Mouse (Mus musculus) limb, embryonic 15.5 days (tissue): ENCODE data around the gene Tlr4. TPM values are rescaled to one million over a fixed set of nuclear protein-coding genes. Genes with fewer than 3 reads are reported as not detected.

Experiments used
- ATAC-seq: fragments of 200-750 bp; cut with Nextera tagmentation; 2 replicates; pipeline ENCODE4 v1.8.0; 2017; ENCODE audit warnings: low read depth, moderate TSS enrichment; ENCODE audit not compliant: insufficient number of reproducible peaks, low FRiP score, low TSS enrichment
- H3K27ac ChIP-seq: fragments of 300-500 bp; sonication (generic); 2 replicates; pipeline ENCODE4 v1.5.1; 2015; ENCODE audit warnings: moderate library complexity, mild to moderate bottlenecking, inconsistent platforms
- H3K27me3 ChIP-seq: fragments of 300-500 bp; sonication (generic); 2 replicates; pipeline ENCODE4 v1.6.1; 2015; ENCODE audit warnings: inconsistent platforms
- H3K36me3 ChIP-seq: fragments of 300-500 bp; sonication (generic); 2 replicates; pipeline ENCODE4 v1.6.1; 2015; ENCODE audit warnings: inconsistent platforms
- H3K4me1 ChIP-seq: fragments of 300-500 bp; sonication (generic); 2 replicates; pipeline ENCODE4 v1.6.1; 2015; ENCODE audit warnings: inconsistent platforms
- H3K4me2 ChIP-seq: fragments of 300-500 bp; sonication (generic); 2 replicates; pipeline ENCODE4 v1.6.1; 2015; ENCODE audit warnings: mild to moderate bottlenecking, inconsistent platforms
- H3K4me3 ChIP-seq: fragments of 300-500 bp; sonication (generic); 2 replicates; pipeline ENCODE4 v1.5.1; 2015; ENCODE audit warnings: mild to moderate bottlenecking, inconsistent platforms
- H3K9ac ChIP-seq: fragments of 300-500 bp; sonication (generic); 2 replicates; pipeline ENCODE4 v1.6.1; 2015; ENCODE audit warnings: inconsistent platforms
- H3K9me3 ChIP-seq: fragments of 300-500 bp; sonication (generic); 2 replicates; pipeline ENCODE4 v1.6.1; 2016; ENCODE audit warnings: inconsistent platforms
- WGBS: fragments of 180-500 bp; shearing (Covaris S2); methylation state at CpG from one replicate; pipeline ENCODE4 v1.1.7; 2015; 5-methylcytosine and 5-hydroxymethylcytosine counted together
- polyA plus RNA-seq: library from polyadenylated mRNA; unstranded; fragments of >200 nt; fragmentation: Nextera tagmentation; extraction: Ambion mirVana; gene quantifications from 2 replicates; pipeline ENCODE4 v1.2.1, GENCODE M21; 2015

The Tlr4 gene
- polyA plus RNA-seq, 1 experiment from 2014 or later: 2.3 TPM

DNA sequence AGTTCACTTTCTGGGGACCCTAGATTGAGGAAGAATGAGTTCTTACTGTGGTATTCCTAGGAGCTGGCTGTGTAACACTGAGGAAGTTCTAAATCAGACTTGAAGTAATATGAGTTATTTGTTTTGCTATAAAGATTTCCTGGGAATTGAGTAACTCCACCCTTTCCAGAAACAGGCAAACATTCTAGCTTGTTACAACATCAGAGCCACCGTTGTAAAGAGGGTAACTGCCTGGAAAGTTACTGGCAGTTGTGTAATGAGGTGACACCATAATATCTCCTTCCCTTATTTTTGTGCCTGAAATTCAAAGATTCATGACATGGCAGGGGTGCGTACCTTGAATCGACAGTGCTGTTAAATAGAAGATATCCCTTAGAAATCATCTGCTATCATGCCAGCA is 24.6 kb downstream of the Tlr4 start:
- H3K27me3 ChIP-seq: no peaks in the 10 kb centered on the region
- H3K4me2 ChIP-seq: no peak overlapping the region
- no peak for ATAC-seq
- H3K4me1 ChIP-seq: no peaks in the 10 kb centered on the region
- H3K4me3 ChIP-seq: no peak overlapping the region
- H3K9ac ChIP-seq: no peak overlapping the region
- no peaks in the 10 kb centered on the region for H3K36me3 ChIP-seq
- H3K9me3 ChIP-seq: no peaks in the 10 kb centered on the region
- WGBS: 58% methylated on average over 3 of the region's 3 CpGs
- no peak overlapping the region for H3K27ac ChIP-seq

DNA sequence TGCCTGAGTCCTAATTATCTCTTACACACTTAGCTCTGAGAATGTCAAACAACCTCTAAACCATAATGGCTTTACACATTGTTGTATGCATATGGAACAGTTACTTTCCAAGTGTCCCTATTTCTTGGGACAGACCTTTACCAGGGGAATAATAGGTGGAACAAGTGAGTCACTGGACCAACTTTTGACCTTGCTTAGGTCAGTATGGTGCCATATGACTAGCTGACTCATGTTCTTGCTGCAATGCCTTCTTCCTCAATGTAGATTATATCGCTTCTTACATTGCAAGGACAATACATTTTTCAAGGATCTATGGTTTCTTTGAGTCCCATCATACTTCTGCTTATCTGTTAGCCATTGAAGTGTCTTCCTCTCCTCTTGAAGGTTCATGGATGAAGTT is 29.6 kb downstream of the Tlr4 start:
- WGBS: 90% methylated on average over 1 of the region's 1 CpGs
- H3K27me3 ChIP-seq: no peaks in the 10 kb centered on the region
- no peaks in the 10 kb centered on the region for H3K9me3 ChIP-seq
- no peak overlapping the region for H3K4me2 ChIP-seq
- no peak overlapping the region for H3K9ac ChIP-seq
- no peaks in the 10 kb centered on the region for H3K4me1 ChIP-seq
- no peak overlapping the region for H3K27ac ChIP-seq
- no peak for ATAC-seq
- H3K4me3 ChIP-seq: no peak overlapping the region
- H3K36me3 ChIP-seq: no peaks in the 10 kb centered on the region

DNA sequence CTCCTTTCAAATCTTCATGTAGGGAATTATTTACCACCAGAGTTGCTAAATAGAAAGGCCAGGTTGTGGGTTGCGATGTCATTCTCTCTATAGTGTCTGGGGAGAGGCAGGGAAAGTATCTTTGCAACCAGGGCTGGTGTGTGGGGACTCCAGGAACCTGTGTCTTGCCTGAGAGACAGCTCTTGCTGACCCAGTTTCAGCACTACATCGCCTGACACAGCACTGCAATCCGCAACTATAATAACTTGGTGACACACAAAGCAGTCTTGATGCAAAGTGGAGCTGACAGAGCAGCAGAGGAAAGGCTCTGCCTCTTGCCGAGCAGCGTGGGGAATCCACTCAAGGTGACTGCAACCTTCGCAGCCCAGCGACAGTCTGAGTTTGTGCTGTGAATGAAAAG is 42.5 kb downstream of the Tlr4 start:
- Histone ChIP-seq H3K9ac (no peak overlapping the region), H3K36me3 (no peaks in the 10 kb centered on the region), H3K9me3 (no peaks in the 10 kb centered on the region), H3K27ac (no peak overlapping the region), H3K4me2 (no peak overlapping the region), H3K4me1 (no peaks in the 10 kb centered on the region), H3K27me3 (no peaks in the 10 kb centered on the region), H3K4me3 (no peak overlapping the region)
- no peak for ATAC-seq
- WGBS: 88% methylated on average over 7 of the region's 7 CpGs

DNA sequence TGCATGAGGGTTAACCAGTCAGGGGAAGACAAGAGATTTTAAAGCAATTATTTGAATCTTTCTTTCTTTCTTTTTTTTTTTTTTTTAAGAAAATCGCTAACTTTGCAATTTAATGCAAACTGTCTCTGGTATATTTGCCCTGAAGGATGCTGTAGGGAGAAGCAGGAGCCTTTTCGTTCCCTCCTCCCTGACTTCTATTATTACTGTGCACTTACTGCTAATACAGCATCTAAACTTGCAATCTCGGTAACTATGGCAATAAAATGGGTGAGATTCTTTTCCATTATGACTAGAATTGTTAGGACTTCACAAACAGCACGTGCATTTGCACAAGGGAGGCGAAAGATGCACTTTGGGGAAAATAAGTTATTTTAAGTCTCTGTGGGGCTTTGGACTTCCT is 44.6 kb downstream of the Tlr4 start:
- Histone ChIP-seq H3K4me3 (no peak overlapping the region), H3K9ac (no peak overlapping the region), H3K4me2 (no peak overlapping the region), H3K36me3 (no peaks in the 10 kb centered on the region), H3K9me3 (no peaks in the 10 kb centered on the region), H3K27me3 (no peaks in the 10 kb centered on the region), H3K27ac (no peak overlapping the region), H3K4me1 (no peaks in the 10 kb centered on the region)
- 79% methylated on average over 5 of the region's 5 CpGs for WGBS
- ATAC-seq: no peak

DNA sequence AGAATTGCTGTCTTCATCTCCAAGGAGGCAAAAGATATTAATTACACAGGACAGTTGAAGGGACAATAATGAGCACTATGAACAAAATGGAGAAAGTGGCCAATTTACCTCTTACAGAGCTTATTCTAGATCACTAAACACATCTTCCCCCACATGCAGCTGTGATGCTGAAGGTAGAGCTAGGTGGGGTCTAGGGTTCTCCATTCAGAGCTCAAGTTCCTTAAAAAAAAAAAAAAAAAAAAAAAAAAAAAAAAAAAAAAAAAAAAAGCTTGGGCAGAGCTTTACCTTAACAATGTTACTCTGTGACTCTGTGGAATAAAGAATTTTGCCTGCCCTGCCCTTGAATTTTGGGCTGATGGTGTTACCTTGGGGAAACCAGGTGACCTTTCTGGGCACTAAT is 46.0 kb downstream of the Tlr4 start:
- Histone ChIP-seq H3K4me2 (no peak overlapping the region), H3K4me3 (no peak overlapping the region), H3K9me3 (no peaks in the 10 kb centered on the region), H3K27ac (no peak overlapping the region), H3K4me1 (0 out of 2 replicates have a peak, but pooled peaks cover 3% of the 10 kb centered on the region), H3K9ac (no peak overlapping the region), H3K27me3 (no peaks in the 10 kb centered on the region), H3K36me3 (no peaks in the 10 kb centered on the region)
- ATAC-seq: no peak

DNA sequence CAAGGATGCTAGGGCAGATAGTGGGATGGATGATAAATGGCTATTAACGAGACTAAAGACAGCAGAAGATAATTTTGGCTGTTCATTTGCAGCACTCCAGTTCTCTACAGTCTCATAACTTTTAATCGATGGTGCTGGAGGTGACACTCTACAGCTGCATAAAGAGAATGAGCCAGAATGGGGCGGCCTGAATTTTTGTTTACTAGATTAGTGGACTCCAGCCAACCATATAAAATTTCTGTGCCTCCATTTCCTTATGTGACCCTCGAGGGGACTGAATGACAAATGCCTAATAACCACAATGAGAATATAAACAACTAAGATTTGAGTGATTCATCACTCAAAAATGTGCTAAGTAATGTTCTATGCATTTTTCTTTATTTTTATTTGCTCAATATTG is 48.4 kb downstream of the Tlr4 start:
- Histone ChIP-seq H3K4me3 (no peak overlapping the region), H3K4me1 (0 out of 2 replicates have a peak, but pooled peaks cover 3% of the 10 kb centered on the region), H3K9me3 (no peaks in the 10 kb centered on the region), H3K36me3 (no peaks in the 10 kb centered on the region), H3K27ac (no peak overlapping the region), H3K27me3 (no peaks in the 10 kb centered on the region), H3K9ac (no peak overlapping the region), H3K4me2 (no peak overlapping the region)
- 63% methylated on average over 4 of the region's 4 CpGs for WGBS
- ATAC-seq: no peak

DNA sequence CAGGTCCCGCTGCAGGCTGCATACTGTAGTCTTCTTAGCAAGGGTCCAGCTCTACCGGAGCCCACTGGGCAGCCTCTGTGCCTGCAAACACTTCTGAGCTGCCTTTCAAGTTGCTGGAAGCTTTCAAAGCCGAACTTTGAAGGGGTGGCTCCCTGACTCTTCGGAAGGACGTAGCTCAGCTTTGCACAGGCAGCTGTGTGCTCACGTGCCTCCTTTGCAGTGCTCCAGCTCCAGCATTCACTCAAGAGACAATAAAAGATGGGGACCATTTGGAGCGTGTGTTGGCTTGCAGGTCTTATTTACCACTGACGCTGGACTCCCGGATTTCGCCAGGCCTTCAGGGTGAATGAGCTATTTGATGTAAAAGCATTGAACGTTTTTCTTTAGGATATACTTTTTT is 50.2 kb downstream of the Tlr4 start:
- Histone ChIP-seq H3K4me3 (no peak overlapping the region), H3K9me3 (no peaks in the 10 kb centered on the region), H3K9ac (no peak overlapping the region), H3K4me2 (no peak overlapping the region), H3K27ac (no peak overlapping the region), H3K4me1 (0 out of 2 replicates have a peak, but pooled peaks cover 3% of the 10 kb centered on the region), H3K27me3 (no peaks in the 10 kb centered on the region), H3K36me3 (no peaks in the 10 kb centered on the region)
- no peak for ATAC-seq
- WGBS: 46% methylated on average over 11 of the region's 11 CpGs

DNA sequence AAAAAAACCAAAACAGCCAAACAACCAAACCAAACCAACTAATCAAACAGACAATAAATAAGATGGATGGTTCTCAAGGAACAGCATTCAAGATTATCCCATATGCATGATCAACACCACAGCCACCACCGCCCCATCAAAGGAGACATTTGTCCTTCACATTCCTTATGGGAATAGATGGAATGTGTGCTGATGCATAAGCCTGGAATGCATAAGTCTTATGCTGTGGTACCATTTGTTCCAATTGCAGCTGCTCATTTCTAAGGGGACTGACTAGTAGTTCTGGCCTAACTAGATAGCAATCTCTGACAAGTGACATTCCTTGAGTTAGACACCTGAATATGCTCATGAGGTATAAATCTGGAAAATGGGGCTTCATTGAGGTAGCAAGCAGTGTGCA is 54.1 kb downstream of the Tlr4 start:
- Histone ChIP-seq H3K27ac (no peak overlapping the region), H3K9ac (no peak overlapping the region), H3K36me3 (no peaks in the 10 kb centered on the region), H3K9me3 (no peaks in the 10 kb centered on the region), H3K27me3 (no peaks in the 10 kb centered on the region), H3K4me3 (no peak overlapping the region), H3K4me2 (no peak overlapping the region), H3K4me1 (0 out of 2 replicates have a peak, but pooled peaks cover 3% of the 10 kb centered on the region)
- WGBS: 79% methylated on average over 1 of the region's 1 CpGs
- no peak for ATAC-seq

DNA sequence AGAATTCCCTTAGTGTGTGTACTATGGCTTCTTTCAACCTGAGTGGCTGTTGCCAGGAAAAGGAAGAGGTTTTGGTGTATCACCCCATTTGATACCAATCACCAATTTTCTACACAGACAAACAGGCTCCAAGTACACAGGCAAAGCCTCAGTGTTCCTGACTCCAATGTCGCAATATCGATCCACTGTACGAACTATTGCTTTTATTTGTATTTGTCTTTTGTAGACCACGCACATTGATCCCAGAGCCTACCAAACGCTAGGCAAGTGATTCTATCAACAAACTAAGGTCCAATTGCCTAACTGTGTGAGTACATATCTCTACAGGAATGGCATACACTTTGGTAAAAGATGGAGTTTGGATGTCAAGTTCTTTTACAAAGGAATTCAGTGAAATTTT is 55.9 kb downstream of the Tlr4 start:
- Histone ChIP-seq H3K4me3 (no peak overlapping the region), H3K27ac (no peak overlapping the region), H3K9ac (no peak overlapping the region), H3K4me2 (no peak overlapping the region), H3K4me1 (no peaks in the 10 kb centered on the region), H3K27me3 (no peaks in the 10 kb centered on the region), H3K9me3 (no peaks in the 10 kb centered on the region), H3K36me3 (no peaks in the 10 kb centered on the region)
- 94% methylated on average over 5 of the region's 5 CpGs for WGBS
- ATAC-seq: no peak

DNA sequence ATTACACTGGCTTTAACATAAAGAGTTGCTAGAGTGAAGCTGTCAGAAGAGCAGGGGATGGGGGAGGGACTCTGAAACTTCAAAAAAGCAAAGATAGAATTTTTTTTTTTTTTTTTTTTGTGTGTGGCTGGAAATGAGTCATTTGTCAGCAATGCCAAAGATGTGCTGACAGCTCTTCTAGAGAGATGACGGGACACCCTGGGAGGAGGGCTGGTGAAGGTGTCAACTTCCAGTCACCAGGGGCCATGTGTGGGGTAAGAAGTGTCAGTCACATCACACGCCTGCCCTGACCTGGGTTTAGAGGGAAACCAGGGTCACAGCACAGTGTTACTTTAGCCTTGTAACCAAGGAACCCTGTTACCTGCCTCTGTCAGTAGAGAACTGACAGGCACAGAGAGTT is 67.2 kb downstream of the Tlr4 start:
- H3K4me1 ChIP-seq: no peaks in the 10 kb centered on the region
- no peak overlapping the region for H3K4me2 ChIP-seq
- H3K9me3 ChIP-seq: no peaks in the 10 kb centered on the region
- no peak overlapping the region for H3K9ac ChIP-seq
- no peak overlapping the region for H3K27ac ChIP-seq
- H3K27me3 ChIP-seq: no peaks in the 10 kb centered on the region
- ATAC-seq: no peak
- 28% methylated on average over 2 of the region's 2 CpGs for WGBS
- H3K36me3 ChIP-seq: no peaks in the 10 kb centered on the region
- H3K4me3 ChIP-seq: no peak overlapping the region

DNA sequence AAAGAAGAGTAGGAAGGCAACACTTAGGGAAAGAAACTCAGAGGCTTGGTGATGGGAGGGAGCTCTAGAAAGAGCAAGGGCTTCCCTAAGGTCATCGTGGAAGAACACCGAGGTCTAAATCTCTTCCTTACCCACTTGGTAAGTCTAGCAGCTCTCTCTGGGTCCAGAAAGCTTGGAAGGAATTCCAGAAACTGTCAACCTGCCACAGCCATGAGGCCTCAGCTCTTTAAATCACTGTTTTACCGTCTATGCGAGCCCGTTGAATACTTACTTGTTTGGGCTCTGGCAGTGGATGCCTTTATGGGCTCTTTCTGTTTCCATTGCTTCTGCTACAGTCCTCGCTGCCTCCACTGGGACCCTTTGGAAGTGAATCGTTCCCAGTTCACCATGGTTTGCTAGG is 67.6 kb downstream of the Tlr4 start:
- H3K4me3 ChIP-seq: no peak overlapping the region
- no peaks in the 10 kb centered on the region for H3K9me3 ChIP-seq
- 48% methylated on average over 7 of the region's 7 CpGs for WGBS
- no peaks in the 10 kb centered on the region for H3K36me3 ChIP-seq
- no peaks in the 10 kb centered on the region for H3K27me3 ChIP-seq
- H3K4me1 ChIP-seq: no peaks in the 10 kb centered on the region
- H3K9ac ChIP-seq: no peak overlapping the region
- H3K27ac ChIP-seq: no peak overlapping the region
- no peak for ATAC-seq
- no peak overlapping the region for H3K4me2 ChIP-seq

DNA sequence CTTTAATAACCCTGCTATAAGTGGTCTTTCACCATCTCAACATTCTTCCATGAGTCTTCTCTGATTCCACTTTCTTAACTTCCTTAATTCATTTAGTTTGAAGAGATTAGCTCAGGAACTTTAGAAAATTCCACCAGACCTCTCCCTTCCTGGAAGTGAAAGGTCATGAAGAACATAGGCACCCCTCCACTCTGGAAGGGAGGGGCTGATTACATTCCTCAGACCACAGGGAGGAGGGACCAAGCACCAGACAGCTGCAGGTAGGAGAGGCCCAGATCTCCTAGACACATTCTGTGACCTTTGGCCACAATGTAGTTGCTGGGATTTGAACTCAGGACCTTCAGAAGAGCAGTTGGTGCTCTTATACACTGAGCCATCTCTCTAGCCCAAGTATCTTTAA is 72.7 kb downstream of the Tlr4 start:
- no peak for ATAC-seq
- Histone ChIP-seq H3K4me2 (no peak overlapping the region), H3K4me3 (no peak overlapping the region), H3K4me1 (no peaks in the 10 kb centered on the region), H3K9me3 (no peaks in the 10 kb centered on the region), H3K27ac (no peak overlapping the region), H3K27me3 (no peaks in the 10 kb centered on the region), H3K36me3 (no peaks in the 10 kb centered on the region), H3K9ac (no peak overlapping the region)

DNA sequence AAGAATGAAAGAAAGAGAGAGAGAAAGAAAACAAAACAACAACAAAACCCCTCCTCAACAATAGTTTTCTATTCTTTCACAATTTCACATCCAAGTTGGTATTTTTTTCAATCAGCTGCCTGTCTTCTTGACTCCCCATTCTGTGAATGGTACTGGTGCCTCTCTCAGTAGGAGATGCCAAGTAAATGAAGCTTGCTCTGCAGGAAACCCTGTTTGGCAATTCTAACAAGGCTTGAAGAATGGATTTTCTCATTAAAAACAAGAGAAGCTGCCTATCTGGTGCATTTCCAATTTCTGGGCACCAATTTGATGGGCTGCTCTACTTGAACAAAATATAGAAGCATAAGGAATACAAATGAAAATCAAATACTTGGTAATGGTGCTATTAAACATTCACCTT is 74.1 kb downstream of the Tlr4 start:
- ATAC-seq: no peak
- no peaks in the 10 kb centered on the region for H3K9me3 ChIP-seq

More for the DNA sequence above, 74.1 kb downstream of the Tlr4 start:
- H3K27me3 ChIP-seq: no peaks in the 10 kb centered on the region
- no peak overlapping the region for H3K4me2 ChIP-seq
- no peaks in the 10 kb centered on the region for H3K4me1 ChIP-seq
- H3K27ac ChIP-seq: no peak overlapping the region
- H3K36me3 ChIP-seq: no peaks in the 10 kb centered on the region
- no peak overlapping the region for H3K9ac ChIP-seq
- no peak overlapping the region for H3K4me3 ChIP-seq
